Mouse (Mus musculus) MEL (cell line): ENCODE measurements around the gene Pdss2. TPM values are rescaled to one million over a fixed set of nuclear protein-coding genes. Genes with fewer than 3 reads are reported as not detected.

Experiments
- DNase-seq: peaks from one replicate; pipeline ENCODE4 v3.0.0; 2011; ENCODE audit warnings: low read depth, low spot score
- H3K27ac ChIP-seq: 2 replicates; pipeline ENCODE4 v1.5.1; 2012; ENCODE audit warnings: low read depth, mild to moderate bottlenecking, control low read depth, low read length, moderate library complexity; ENCODE audit not compliant: control insufficient read depth
- H3K27me3 ChIP-seq, 2 experiments: fragments of 150-350 bp in 1 of 2; sonication (generic) in 1 of 2; 2 replicates each; pipeline ENCODE4 v1.6.1; 2012; ENCODE audit warnings: low read length in 2 of 2, mild to moderate bottlenecking in 2 of 2, improper control_type of control experiment in 1 of 2, moderate library complexity in 1 of 2; ENCODE audit not compliant: insufficient read depth in 2 of 2, control insufficient read depth in 1 of 2
- H3K36me3 ChIP-seq, 2 experiments: 2 replicates each; pipeline ENCODE4 v1.6.1; 2012 to 2014; ENCODE audit warnings: low read length in 2 of 2, improper control_type of control experiment in 1 of 2, inconsistent platforms in 1 of 2, mild to moderate bottlenecking in 1 of 2; ENCODE audit not compliant: insufficient read depth in 2 of 2, control insufficient read depth in 1 of 2
- H3K4me1 ChIP-seq, 2 experiments: fragments of 150-350 bp in 1 of 2; sonication (generic) in 1 of 2; 2 replicates each; pipeline ENCODE4 v1.6.1; 2012; ENCODE audit warnings: low read length in 2 of 2, improper control_type of control experiment in 1 of 2, mild to moderate bottlenecking in 1 of 2; ENCODE audit not compliant: insufficient read depth in 2 of 2, control insufficient read depth in 1 of 2
- H3K4me3 ChIP-seq, 2 experiments: fragments of 150-350 bp in 1 of 2; sonication (generic) in 1 of 2; 2 replicates each; pipeline ENCODE4 v1.5.1; 2012; ENCODE audit warnings: low read depth in 2 of 2, low read length in 2 of 2, mild to moderate bottlenecking in 2 of 2, moderate library complexity in 2 of 2, control low read depth in 1 of 2, improper control_type of control experiment in 1 of 2; ENCODE audit not compliant: control insufficient read depth in 1 of 2, insufficient read depth in 1 of 2
- H3K79me2 ChIP-seq: 2 replicates; pipeline ENCODE4 v1.6.1; 2012; ENCODE audit warnings: mild to moderate bottlenecking, low read length, moderate library complexity; ENCODE audit not compliant: control insufficient read depth, poor library complexity, insufficient read depth
- H3K9ac ChIP-seq: 2 replicates; pipeline ENCODE4 v1.6.1; 2012; ENCODE audit warnings: low read depth, mild to moderate bottlenecking, control low read depth, low read length, moderate library complexity; ENCODE audit not compliant: control insufficient read depth, poor library complexity, severe bottlenecking
- H3K9me3 ChIP-seq: fragments of 150-350 bp; sonication (generic); replicated peaks from 2 replicates; pipeline ENCODE4 v1.6.1; 2012; ENCODE audit warnings: mild to moderate bottlenecking, low read length, improper control_type of control experiment, moderate library complexity; ENCODE audit not compliant: insufficient read depth
- BHLHE40 ChIP-seq: IDR thresholded peaks from 2 replicates; pipeline ENCODE4 v1.6.1; 2012; ENCODE audit warnings: low read depth, mild to moderate bottlenecking, inconsistent platforms, low read length, improper control_type of control experiment, borderline replicate concordance
- CHD2 ChIP-seq: IDR thresholded peaks from 2 replicates; pipeline ENCODE4 v1.6.1; 2011; ENCODE audit warnings: low read length, improper control_type of control experiment
- CTCF ChIP-seq, 3 experiments: IDR thresholded peaks in 2 of 3; conservative IDR thresholded peaks in 1 of 3; 2 replicates each; pipeline ENCODE4 v1.5.1; 2011 to 2012; ENCODE audit warnings: low read length in 3 of 3, low read depth in 2 of 3, mild to moderate bottlenecking in 2 of 3, improper control_type of control experiment in 1 of 3, inconsistent platforms in 1 of 3, mixed read lengths in 1 of 3, moderate library complexity in 1 of 3; ENCODE audit not compliant: control insufficient read depth in 1 of 3, insufficient read depth in 1 of 3, poor library complexity in 1 of 3, severe bottlenecking in 1 of 3
- E2F4 ChIP-seq: IDR thresholded peaks from 2 replicates; pipeline ENCODE4 v1.6.1; 2011; ENCODE audit warnings: low read depth, low read length, improper control_type of control experiment, borderline replicate concordance
- ETS1 ChIP-seq: IDR thresholded peaks from 2 replicates; pipeline ENCODE4 v1.6.1; 2012; ENCODE audit warnings: low read depth, mild to moderate bottlenecking, inconsistent platforms, low read length, improper control_type of control experiment, moderate library complexity
- HCFC1 ChIP-seq: IDR thresholded peaks from 2 replicates; pipeline ENCODE4 v1.6.1; 2012; ENCODE audit warnings: low read depth, mild to moderate bottlenecking, inconsistent platforms, low read length, improper control_type of control experiment, moderate library complexity
- MAX ChIP-seq: IDR thresholded peaks from 2 replicates; pipeline ENCODE4 v1.6.1; 2011; ENCODE audit warnings: low read length, improper control_type of control experiment
- MEF2A ChIP-seq: IDR thresholded peaks from 2 replicates; pipeline ENCODE4 v1.6.1; 2014; ENCODE audit warnings: low read depth, mild to moderate bottlenecking, inconsistent platforms, low read length, improper control_type of control experiment; ENCODE audit not compliant: poor library complexity, insufficient replicate concordance, severe bottlenecking; ENCODE audit errors: extremely low read depth
- MXI1 ChIP-seq: IDR thresholded peaks from 2 replicates; pipeline ENCODE4 v1.6.1; 2011; ENCODE audit warnings: mild to moderate bottlenecking, low read depth, low read length, improper control_type of control experiment
- NRF1 ChIP-seq: IDR thresholded peaks from 2 replicates; pipeline ENCODE4 v1.6.1; 2014; ENCODE audit warnings: low read depth, mild to moderate bottlenecking, inconsistent platforms, low read length, improper control_type of control experiment, moderate library complexity; ENCODE audit not compliant: poor library complexity, insufficient read depth, severe bottlenecking
- POLR2AphosphoS5 ChIP-seq: IDR thresholded peaks from 2 replicates; pipeline ENCODE4 v1.6.1; 2012; ENCODE audit warnings: low read depth, borderline replicate concordance, mild to moderate bottlenecking, inconsistent platforms, low read length, moderate library complexity, mixed read lengths
- SIN3A ChIP-seq: IDR thresholded peaks from 2 replicates; pipeline ENCODE4 v1.6.1; 2012; ENCODE audit warnings: low read length, improper control_type of control experiment, inconsistent platforms
- SMC3 ChIP-seq: IDR thresholded peaks from 2 replicates; pipeline ENCODE4 v1.6.1; 2011; ENCODE audit warnings: low read depth, low read length, improper control_type of control experiment
- TBP ChIP-seq: IDR thresholded peaks from 2 replicates; pipeline ENCODE4 v1.8.0; 2011; ENCODE audit warnings: low read depth, low read length, improper control_type of control experiment
- USF2 ChIP-seq, 2 experiments: IDR thresholded peaks; 2 replicates each; pipeline ENCODE4 v1.6.1; 2011 to 2012; ENCODE audit warnings: improper control_type of control experiment in 2 of 2, low read length in 2 of 2, borderline replicate concordance in 1 of 2, inconsistent platforms in 1 of 2, low read depth in 1 of 2, mild to moderate bottlenecking in 1 of 2; ENCODE audit not compliant: insufficient read depth in 1 of 2
- ZC3H11A ChIP-seq: IDR thresholded peaks from 2 replicates; pipeline ENCODE4 v1.6.1; 2012; ENCODE audit warnings: low read depth, mild to moderate bottlenecking, inconsistent platforms, low read length, improper control_type of control experiment
- ZNF384 ChIP-seq: IDR thresholded peaks from 2 replicates; pipeline ENCODE4 v1.6.1; 2012; ENCODE audit warnings: low read depth, mild to moderate bottlenecking, inconsistent platforms, low read length, improper control_type of control experiment
- polyA plus RNA-seq, 2 experiments: library from polyadenylated mRNA; stranded (reverse) in 1 of 2; unstranded in 1 of 2; fragments of >175 nt in 1 of 2; fragments of >200 nt in 1 of 2; gene quantifications; 2 replicates each; pipeline versions ENCODE4 v1.2.1 to v1.2.4; 2012; ENCODE audit warnings: low replicate concordance in 2 of 2, low read depth in 1 of 2; ENCODE audit not compliant: insufficient read length in 2 of 2, insufficient read depth in 1 of 2, missing spikeins in 1 of 2
- total RNA-seq: library from RNA; depleted of rRNA; stranded (reverse); fragments of 300-350 nt; gene quantifications from 2 replicates; pipeline ENCODE4 v1.2.3, GENCODE M21; 2012

Pdss2 gene
- total and polyA plus RNA-seq, 3 experiments: 14.3 to 14.8 TPM; not detected in 1

GRCm38 (mm10) chr10:43424545-43424944 is 203.3 kb downstream of the Pdss2 start:
- DNase-seq: no peak
- Histone ChIP-seq H3K27me3 (no peaks in the 10 kb centered on the region), H3K9ac (no peak overlapping the region), H3K36me3 (no peaks in the 10 kb centered on the region), H3K4me3 (no peak overlapping the region), H3K4me1 (peaks cover 0 to 5% of the 10 kb centered on the region in 2 experiments; a peak in 1 of 4 replicates), H3K79me2 (no peaks in the 10 kb centered on the region), H3K9me3 (no peaks in the 10 kb centered on the region), H3K27ac (no peak overlapping the region)
- TF ChIP-seq MEF2A (no peak), POLR2AphosphoS5 (no peak), NRF1 (no peak), ETS1 (no peak), CHD2 (no peak), MAX (no peak), CTCF (IDR thresholded peaks at IDR 0.05 in 2 of 3, conservative IDR thresholded peaks at IDR 0.05 in 1 of 3; ENCODE audit: control insufficient read depth in 1 of 3, insufficient read depth in 1 of 3, low read depth in 2 of 3, low read length in 3 of 3, poor library complexity in 1 of 3, severe bottlenecking in 1 of 3) (no peak), USF2 (IDR thresholded peaks at IDR 0.05; ENCODE audit: borderline replicate concordance in 1 of 2, insufficient read depth in 1 of 2, low read depth in 1 of 2, low read length in 2 of 2) (no peak), ZC3H11A (no peak)

DNA sequence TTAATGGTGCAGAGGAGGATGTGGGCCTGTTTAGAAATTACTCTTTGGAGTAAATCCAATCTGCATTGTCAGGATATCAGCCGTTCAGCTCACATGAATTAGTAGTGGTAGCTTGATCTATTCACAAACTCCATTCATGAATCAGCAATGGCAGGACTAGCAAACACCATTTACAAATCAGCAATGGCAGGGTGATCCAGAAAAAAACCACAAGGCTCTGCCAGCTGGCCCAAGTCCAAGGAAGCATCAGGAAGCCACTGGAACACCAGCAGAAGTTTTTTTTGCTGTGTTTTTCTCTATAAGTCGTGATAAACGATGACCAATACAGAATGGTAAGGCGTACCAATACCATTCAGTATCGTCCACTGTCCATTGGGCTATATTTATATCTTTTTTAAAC is 209.3 kb downstream of the Pdss2 start:
- Histone ChIP-seq H3K4me1 (no peaks in the 10 kb centered on the region), H3K79me2 (no peaks in the 10 kb centered on the region), H3K27ac (no peak overlapping the region), H3K9me3 (no peaks in the 10 kb centered on the region), H3K4me3 (no peak overlapping the region), H3K36me3 (no peaks in the 10 kb centered on the region), H3K27me3 (no peaks in the 10 kb centered on the region), H3K9ac (no peak overlapping the region)
- peak; percentile 12 for DNase-seq
- TF ChIP-seq POLR2AphosphoS5: no peak
- no peak for TF ChIP-seq TBP
- TF ChIP-seq SIN3A: no peak
- TF ChIP-seq MXI1: no peak
- TF ChIP-seq HCFC1: no peak
- TF ChIP-seq E2F4: no peak
- TF ChIP-seq ZNF384: no peak
- TF ChIP-seq BHLHE40: no peak
- no peak for TF ChIP-seq SMC3
